Mouse (Mus musculus) midbrain, embryonic 10.5 days (tissue): Measurements from ENCODE around the gene Neurl3. TPM values are rescaled to one million over a fixed set of nuclear protein-coding genes. Genes with fewer than 3 reads are reported as not detected.

ENCODE experiments used
- DNase-seq: peaks from one replicate; pipeline ENCODE4 v3.0.0-alpha.2; 2017; ENCODE audit warnings: low spot score
- H3K27ac ChIP-seq: fragments of 300-500 bp; sonication (generic); replicated peaks from 2 replicates; pipeline ENCODE4 v1.5.1; 2016; ENCODE audit warnings: mild to moderate bottlenecking
- H3K27me3 ChIP-seq: fragments of 300-500 bp; sonication (generic); 2 replicates; pipeline ENCODE4 v1.6.1; 2016; ENCODE audit warnings: low read depth, mild to moderate bottlenecking; ENCODE audit not compliant: poor library complexity, severe bottlenecking
- H3K36me3 ChIP-seq: fragments of 300-500 bp; sonication (generic); 2 replicates; pipeline ENCODE4 v1.6.1; 2016; ENCODE audit warnings: mild to moderate bottlenecking, moderate library complexity
- H3K4me1 ChIP-seq: fragments of 300-500 bp; sonication (generic); 2 replicates; pipeline ENCODE4 v1.6.1; 2016
- H3K4me3 ChIP-seq: fragments of 300-500 bp; sonication (generic); 2 replicates; pipeline ENCODE4 v1.5.1; 2016; ENCODE audit warnings: mild to moderate bottlenecking, moderate library complexity
- H3K9me3 ChIP-seq: fragments of 300-500 bp; sonication (generic); replicated peaks from 2 replicates; pipeline ENCODE4 v1.6.1; 2016; ENCODE audit warnings: mild to moderate bottlenecking
- WGBS: fragments of 180-500 bp; shearing (Covaris S2); methylation state at CpG from one replicate; pipeline ENCODE4 v1.1.7; 2016; 5-methylcytosine and 5-hydroxymethylcytosine counted together
- polyA plus RNA-seq: library from polyadenylated mRNA; unstranded; fragments of >200 nt; fragmentation: Nextera tagmentation; extraction: Ambion mirVana; gene quantifications from 2 replicates; pipeline ENCODE4 v1.2.1, GENCODE M21; 2016

Gene Neurl3
- polyA plus RNA-seq, 1 experiment from 2014 or later: 0.27 TPM

DNA sequence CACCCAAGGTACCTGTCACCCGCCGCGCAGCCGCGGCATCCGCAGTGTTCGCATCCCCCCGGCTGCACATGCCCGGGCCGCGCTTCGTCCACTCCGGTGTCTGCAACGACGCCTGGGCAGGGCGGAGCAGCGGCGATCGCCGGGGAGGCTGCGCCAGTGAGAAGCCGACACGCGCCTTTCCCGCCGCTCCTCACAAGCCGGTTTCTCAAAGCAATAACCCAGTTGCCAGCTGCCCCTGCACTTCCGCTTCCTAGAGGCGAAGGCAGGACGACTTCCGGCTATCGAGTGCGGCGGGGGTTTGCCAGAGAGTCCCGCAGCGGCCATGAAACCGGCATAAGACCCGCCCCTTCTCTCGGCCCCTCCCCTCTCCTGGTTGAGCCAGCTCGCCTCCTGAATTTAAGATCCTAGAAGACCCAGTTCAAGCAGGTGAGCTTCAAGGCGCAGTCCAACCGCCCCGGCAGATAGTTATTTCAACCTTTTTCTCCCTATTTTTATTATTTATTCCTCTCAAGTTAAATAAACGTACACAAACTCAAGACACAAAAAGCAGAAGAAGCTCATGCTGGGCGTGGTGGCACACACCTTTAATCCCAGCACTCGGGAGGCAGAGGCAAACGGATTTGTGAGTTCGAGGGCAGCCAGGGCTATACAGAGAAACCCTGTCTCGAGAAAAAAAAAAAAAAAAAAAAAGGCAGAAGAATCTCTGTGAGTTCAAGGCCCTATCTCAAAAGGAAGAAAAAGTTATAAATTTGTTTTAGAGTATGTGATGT, 30.2 kb downstream of the Neurl3 start, which contains the start of gene Uggt1:
TSS of gene Uggt1 (minus strand) at position 663 of the 770 bp plus-strand sequence.
- H3K36me3 ChIP-seq: 0 out of 2 replicates have a peak, but pooled peaks cover 6% of the 10 kb centered on the region
- peak within 1 kb of the TSS; percentile 92 for H3K27ac ChIP-seq
- 3% methylated on average over 49 of the region's 49 CpGs for WGBS
- peak; percentile 96 for DNase-seq
- peaks cover 47% of the 10 kb centered on the region for H3K4me1 ChIP-seq
- no peaks in the 10 kb centered on the region for H3K27me3 ChIP-seq
- H3K4me3 ChIP-seq: peak within 1 kb of the TSS; percentile 98
- no peaks in the 10 kb centered on the region for H3K9me3 ChIP-seq

GRCm38 (mm10) chr1:36243447-36244057, 30.9 kb downstream of the Neurl3 start:
- Histone ChIP-seq H3K27ac (peak overlapping the region; percentile 92), H3K36me3 (0 out of 2 replicates have a peak, but pooled peaks cover 6% of the 10 kb centered on the region), H3K27me3 (no peaks in the 10 kb centered on the region), H3K9me3 (no peaks in the 10 kb centered on the region), H3K4me3 (peak overlapping the region; percentile 98), H3K4me1 (peaks cover 47% of the 10 kb centered on the region)
- 5% methylated on average over 21 of the region's 21 CpGs for WGBS
- DNase-seq: no peak

DNA sequence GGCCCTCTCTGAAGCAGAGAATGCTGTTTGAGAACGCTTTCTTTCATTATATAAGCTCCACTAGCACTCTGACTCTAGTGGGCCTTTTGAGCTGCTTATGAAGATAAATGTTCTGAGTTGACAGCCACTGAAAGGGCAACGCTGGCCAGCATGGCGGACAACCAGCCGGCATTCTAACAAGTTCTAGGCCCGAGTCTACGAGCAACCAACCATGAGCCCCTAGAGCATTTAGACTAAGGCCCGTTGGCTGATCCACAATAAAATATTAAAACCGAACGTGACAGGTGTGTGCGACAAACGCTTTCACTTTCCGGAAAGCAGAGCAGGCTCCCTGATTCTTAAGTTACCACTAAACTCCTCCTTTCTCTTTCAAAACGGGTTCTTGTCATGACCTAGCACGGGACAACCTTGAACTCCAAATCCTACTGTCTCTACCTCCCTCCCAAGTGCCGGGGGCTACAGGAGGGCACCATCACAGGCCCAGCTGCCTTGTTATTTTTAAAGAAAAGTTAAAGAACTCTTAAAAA, 32.5 kb downstream of the Neurl3 start:
- H3K27ac ChIP-seq: no peak overlapping the region
- H3K4me1 ChIP-seq: peaks cover 47% of the 10 kb centered on the region
- WGBS: 94% methylated on average over 15 of the region's 15 CpGs
- 0 out of 2 replicates have a peak, but pooled peaks cover 6% of the 10 kb centered on the region for H3K36me3 ChIP-seq
- no peaks in the 10 kb centered on the region for H3K27me3 ChIP-seq
- H3K4me3 ChIP-seq: no peak overlapping the region
- no peak for DNase-seq
- H3K9me3 ChIP-seq: no peaks in the 10 kb centered on the region

DNA sequence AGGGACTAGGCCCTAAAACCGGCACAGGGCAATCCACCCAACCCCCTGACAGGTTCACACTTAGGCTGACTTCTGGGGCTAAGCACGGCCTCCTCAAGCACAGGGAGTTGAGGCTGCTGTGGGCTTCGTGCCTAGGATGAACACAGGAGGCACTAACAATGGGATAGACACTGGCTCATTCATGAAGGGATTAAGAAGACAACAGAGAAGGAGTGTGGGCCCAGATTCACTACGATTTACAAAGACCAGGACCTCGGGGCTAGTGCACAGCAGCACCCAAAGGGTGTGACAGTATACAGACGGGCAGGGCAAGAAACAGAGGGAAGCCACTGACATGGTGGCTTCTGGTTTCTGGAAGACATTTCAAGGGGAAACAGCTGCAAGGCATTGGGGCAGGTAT, 34.3 kb downstream of the Neurl3 start:
- Histone ChIP-seq H3K36me3 (peaks cover 12% of the 10 kb centered on the region), H3K4me1 (peaks cover 42% of the 10 kb centered on the region), H3K9me3 (no peaks in the 10 kb centered on the region), H3K27ac (0 out of 2 replicates have a peak overlapping the region, but pooled peaks have one; percentile 17), H3K27me3 (no peaks in the 10 kb centered on the region), H3K4me3 (no peak overlapping the region)
- WGBS: 19% methylated on average over 6 of the region's 6 CpGs
- DNase-seq: no peak

DNA sequence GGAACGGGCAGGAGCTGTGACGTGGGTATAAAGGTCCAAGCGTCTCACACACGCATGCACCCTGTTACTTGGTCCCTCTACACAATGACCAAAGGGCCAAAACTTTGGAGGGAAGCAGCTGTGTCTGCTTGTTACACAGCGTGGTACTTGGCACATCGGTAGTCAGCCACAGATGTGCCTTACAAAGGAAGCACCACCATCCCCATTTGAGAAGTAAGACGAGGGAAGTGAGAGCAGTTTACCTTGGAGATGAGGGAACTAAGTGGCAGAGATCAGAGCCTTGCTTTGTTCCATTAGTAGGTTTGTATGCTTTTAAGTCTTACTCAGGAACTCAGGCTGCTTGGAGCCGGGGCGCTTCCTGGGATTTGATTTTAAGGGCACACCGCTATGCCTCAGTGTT, 35.1 kb downstream of the Neurl3 start:
- peaks cover 41% of the 10 kb centered on the region for H3K4me1 ChIP-seq
- H3K4me3 ChIP-seq: no peak overlapping the region
- no peak for DNase-seq
- H3K9me3 ChIP-seq: no peaks in the 10 kb centered on the region
- no peaks in the 10 kb centered on the region for H3K27me3 ChIP-seq
- WGBS: 92% methylated on average over 10 of the region's 10 CpGs
- no peak overlapping the region for H3K27ac ChIP-seq
- peaks cover 20% of the 10 kb centered on the region for H3K36me3 ChIP-seq

DNA sequence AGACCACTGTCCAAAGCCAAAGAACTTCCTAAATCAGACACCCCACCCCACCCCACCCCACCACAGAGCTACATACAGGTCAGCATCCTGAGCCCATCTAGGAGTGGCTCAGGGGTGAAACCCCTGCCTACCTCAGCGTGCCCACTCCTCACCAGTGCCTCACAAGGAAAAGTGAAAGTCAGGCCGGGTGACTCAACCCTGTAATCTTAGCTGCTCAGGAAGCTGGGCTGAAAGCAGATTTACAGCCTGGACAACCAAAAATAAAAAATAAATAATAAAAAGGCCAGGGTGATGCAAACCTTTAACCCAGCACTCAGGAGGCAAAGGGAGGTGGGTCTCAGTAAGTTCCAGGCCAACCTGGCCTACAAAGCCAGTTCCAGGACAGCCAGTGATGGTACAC, 38.6 kb downstream of the Neurl3 start:
- Histone ChIP-seq H3K9me3 (no peaks in the 10 kb centered on the region), H3K4me3 (no peak overlapping the region), H3K4me1 (peaks cover 15% of the 10 kb centered on the region), H3K27ac (no peak overlapping the region), H3K27me3 (no peaks in the 10 kb centered on the region), H3K36me3 (peaks cover 40% of the 10 kb centered on the region)
- DNase-seq: no peak
- 91% methylated on average over 2 of the region's 2 CpGs for WGBS

GRCm38 (mm10) chr1:36235057-36235639, 39.3 kb downstream of the Neurl3 start:
- peaks cover 47% of the 10 kb centered on the region for H3K36me3 ChIP-seq
- no peaks in the 10 kb centered on the region for H3K9me3 ChIP-seq
- H3K27ac ChIP-seq: no peak overlapping the region
- H3K27me3 ChIP-seq: no peaks in the 10 kb centered on the region
- peaks cover 10% of the 10 kb centered on the region for H3K4me1 ChIP-seq
- 92% methylated on average over 9 of the region's 9 CpGs for WGBS
- H3K4me3 ChIP-seq: no peak overlapping the region
- DNase-seq: no peak

DNA sequence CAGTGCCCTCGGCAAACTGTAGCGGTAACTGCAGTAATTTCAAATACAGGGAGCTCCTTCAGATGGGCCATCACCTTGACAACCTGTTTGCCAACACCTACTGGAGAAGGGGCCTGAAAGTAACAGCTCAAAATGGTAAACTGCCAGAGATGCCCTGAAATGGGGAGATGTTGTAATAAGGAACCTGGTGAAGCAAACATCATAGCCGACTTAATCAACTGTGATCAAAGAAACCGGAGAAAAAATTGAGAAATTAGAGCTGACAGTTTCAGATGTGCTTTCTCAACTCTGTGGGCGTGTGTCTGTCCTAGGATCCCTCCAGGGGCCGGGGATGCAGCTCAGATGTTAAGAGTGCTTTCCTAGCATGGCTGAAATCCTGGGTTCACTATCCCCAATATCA, 41.3 kb downstream of the Neurl3 start:
- H3K9me3 ChIP-seq: no peaks in the 10 kb centered on the region
- no peak for DNase-seq
- WGBS: 91% methylated on average over 6 of the region's 6 CpGs
- H3K27ac ChIP-seq: no peak overlapping the region
- H3K36me3 ChIP-seq: peaks cover 64% of the 10 kb centered on the region
- no peaks in the 10 kb centered on the region for H3K27me3 ChIP-seq
- H3K4me3 ChIP-seq: no peak overlapping the region
- no peaks in the 10 kb centered on the region for H3K4me1 ChIP-seq

- WGBS: 92% methylated on average over 7 of the region's 7 CpGs
- H3K27ac ChIP-seq: no peak overlapping the region
- no peaks in the 10 kb centered on the region for H3K27me3 ChIP-seq
- no peaks in the 10 kb centered on the region for H3K4me1 ChIP-seq
- peaks cover 84% of the 10 kb centered on the region for H3K36me3 ChIP-seq
- no peak for DNase-seq
- no peak overlapping the region for H3K4me3 ChIP-seq
- no peaks in the 10 kb centered on the region for H3K9me3 ChIP-seq
Measured at GRCm38 (mm10) chr1:36230919-36231705, 43.4 kb downstream of the Neurl3 start.

DNA sequence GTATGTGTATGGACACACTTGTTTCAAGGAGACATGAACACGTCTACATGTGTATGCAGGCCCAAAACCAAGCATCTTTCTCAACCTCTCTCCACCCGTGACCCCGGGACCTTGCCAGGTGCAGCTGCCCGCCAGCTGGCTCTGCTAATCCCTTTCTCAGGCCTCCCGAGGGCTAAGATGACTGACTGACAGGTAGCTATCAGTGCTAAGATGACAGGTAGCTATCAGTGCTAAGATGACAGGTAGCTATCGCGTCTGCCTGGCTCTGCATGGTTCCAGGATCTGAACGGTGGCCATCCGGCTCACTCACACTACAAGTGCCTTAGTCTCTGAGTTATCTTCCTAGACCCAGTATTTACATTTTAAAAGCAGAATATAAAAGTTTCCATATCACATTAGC, 46.0 kb downstream of the Neurl3 start:
- no peaks in the 10 kb centered on the region for H3K9me3 ChIP-seq
- H3K27ac ChIP-seq: no peak overlapping the region
- peaks cover 86% of the 10 kb centered on the region for H3K36me3 ChIP-seq
- 89% methylated on average over 9 of the region's 9 CpGs for WGBS
- DNase-seq: no peak
- H3K4me3 ChIP-seq: no peak overlapping the region
- no peaks in the 10 kb centered on the region for H3K27me3 ChIP-seq
- no peaks in the 10 kb centered on the region for H3K4me1 ChIP-seq

GRCm38 (mm10) chr1:36224648-36225047, 49.8 kb downstream of the Neurl3 start:
- no peaks in the 10 kb centered on the region for H3K27me3 ChIP-seq
- H3K9me3 ChIP-seq: no peaks in the 10 kb centered on the region
- H3K4me3 ChIP-seq: no peak overlapping the region
- H3K27ac ChIP-seq: no peak overlapping the region
- WGBS: 94% methylated on average over 3 of the region's 3 CpGs
- DNase-seq: no peak
- peaks cover 95% of the 10 kb centered on the region for H3K36me3 ChIP-seq
- no peaks in the 10 kb centered on the region for H3K4me1 ChIP-seq
